Mouse (Mus musculus): ENCODE results near the gene Gm609. TPM values are rescaled to one million over a fixed set of nuclear protein-coding genes. Genes with fewer than 3 reads are reported as not detected.

Gm609 gene
- polyA plus RNA-seq, 1 experiment = not detected

GRCm38 (mm10) chr16:45399411-45399810, 93.4 kb downstream of the Gm609 start:
- Histone ChIP-seq H3K4me3 (replicated peaks) (no peak overlapping the region), H3K4me1 (no peaks in the 10 kb centered on the region), H3K36me3 (replicated peaks; ENCODE audit: low read length) (no peaks in the 10 kb centered on the region), H3K27me3 (replicated peaks) (no peaks in the 10 kb centered on the region), H3K9me3 (no peaks in the 10 kb centered on the region)
- TF ChIP-seq GATA1 (IDR thresholded peaks at IDR 0.05; ENCODE audit: borderline replicate concordance, low read length) = no peak
- no peak for TF ChIP-seq FLI1 (IDR thresholded peaks at IDR 0.05; ENCODE audit: low read length)

- H3K4me1 ChIP-seq = no peaks in the 10 kb centered on the region
- TF ChIP-seq GATA1 (IDR thresholded peaks at IDR 0.05; ENCODE audit: borderline replicate concordance, low read length) (no peak), FLI1 (IDR thresholded peaks at IDR 0.05; ENCODE audit: low read length) (no peak)
- H3K36me3 ChIP-seq (replicated peaks; ENCODE audit: low read length) = no peaks in the 10 kb centered on the region
- no peak overlapping the region for H3K4me3 ChIP-seq (replicated peaks)
- H3K9me3 ChIP-seq = no peaks in the 10 kb centered on the region
- H3K27me3 ChIP-seq (replicated peaks) = no peaks in the 10 kb centered on the region
Measured at GRCm38 (mm10) chr16:45397440-45397839, 95.3 kb downstream of the Gm609 start.

GRCm38 (mm10) chr16:45392246-45392645, 100.5 kb downstream of the Gm609 start:
- H3K4me3 ChIP-seq (replicated peaks) = no peak overlapping the region
- no peaks in the 10 kb centered on the region for H3K9me3 ChIP-seq
- no peaks in the 10 kb centered on the region for H3K4me1 ChIP-seq
- no peaks in the 10 kb centered on the region for H3K36me3 ChIP-seq (replicated peaks; ENCODE audit: low read length)
- TF ChIP-seq GATA1 (IDR thresholded peaks at IDR 0.05; ENCODE audit: borderline replicate concordance, low read length) = no peak
- no peak for TF ChIP-seq FLI1 (IDR thresholded peaks at IDR 0.05; ENCODE audit: low read length)
- no peaks in the 10 kb centered on the region for H3K27me3 ChIP-seq (replicated peaks)

GRCm38 (mm10) chr16:45391680-45392079, 101.1 kb downstream of the Gm609 start:
- Histone ChIP-seq H3K4me3 (replicated peaks) (no peak overlapping the region), H3K27me3 (replicated peaks) (no peaks in the 10 kb centered on the region), H3K36me3 (replicated peaks; ENCODE audit: low read length) (no peaks in the 10 kb centered on the region), H3K9me3 (no peaks in the 10 kb centered on the region), H3K4me1 (no peaks in the 10 kb centered on the region)
- TF ChIP-seq GATA1 (IDR thresholded peaks at IDR 0.05; ENCODE audit: borderline replicate concordance, low read length) (no peak), FLI1 (IDR thresholded peaks at IDR 0.05; ENCODE audit: low read length) (no peak)

DNA sequence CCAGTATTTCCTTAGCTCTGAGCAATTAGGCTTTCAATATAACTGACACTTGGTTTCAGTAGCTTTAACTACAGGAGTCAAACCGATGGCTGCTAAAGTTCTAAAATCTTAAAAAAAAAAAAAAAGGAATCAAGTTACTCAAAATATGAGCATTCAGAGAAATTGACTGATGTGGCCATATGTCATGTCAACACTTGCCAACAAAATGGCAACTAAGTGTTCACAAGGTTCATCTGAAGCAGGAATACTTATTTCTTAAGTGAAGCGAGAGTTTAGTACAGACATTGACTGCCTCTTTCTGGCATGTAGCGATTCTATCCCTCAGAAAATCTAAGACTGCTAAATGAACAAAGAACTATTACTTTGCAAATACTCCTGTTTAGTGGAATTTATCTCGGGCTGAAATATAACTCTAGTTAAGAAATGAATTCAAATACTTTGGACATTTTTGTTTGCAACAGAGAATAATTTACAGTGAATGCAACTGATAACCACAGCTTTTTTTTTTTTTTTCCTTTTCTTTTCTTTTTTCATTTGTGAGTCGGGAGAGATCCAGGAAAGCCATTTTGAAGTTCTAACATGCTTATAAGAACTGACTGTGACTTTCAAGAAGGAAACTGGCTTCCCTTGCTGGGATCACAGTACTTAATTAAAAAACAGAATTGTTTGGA, 102.3 kb downstream of the Gm609 start:
- H3K4me1 ChIP-seq = no peaks in the 10 kb centered on the region
- H3K27me3 ChIP-seq (replicated peaks) = no peaks in the 10 kb centered on the region
- H3K4me3 ChIP-seq (replicated peaks) = no peak overlapping the region
- no peaks in the 10 kb centered on the region for H3K36me3 ChIP-seq (replicated peaks; ENCODE audit: low read length)
- TF ChIP-seq GATA1 (IDR thresholded peaks at IDR 0.05; ENCODE audit: borderline replicate concordance, low read length) (no peak), FLI1 (IDR thresholded peaks at IDR 0.05; ENCODE audit: low read length) (no peak)
- no peaks in the 10 kb centered on the region for H3K9me3 ChIP-seq

DNA sequence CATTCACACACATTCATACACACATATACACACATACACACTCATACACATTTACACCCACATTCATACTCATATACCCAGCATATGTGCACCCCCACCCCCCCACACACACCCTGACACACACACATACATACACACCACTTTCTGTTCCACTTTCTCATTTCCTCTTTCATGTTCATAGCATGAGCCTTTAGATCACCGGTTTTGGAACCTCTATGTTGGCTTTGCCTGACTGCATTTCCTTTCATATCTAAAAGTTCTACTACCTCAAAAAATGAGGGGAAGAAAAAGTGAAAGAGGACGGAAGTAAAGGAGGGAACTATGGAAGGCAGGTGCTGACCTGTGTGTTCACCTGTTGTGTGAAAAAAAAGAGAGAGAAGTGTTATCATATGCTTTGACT, 102.9 kb downstream of the Gm609 start:
- H3K9me3 ChIP-seq = no peaks in the 10 kb centered on the region
- TF ChIP-seq FLI1 (IDR thresholded peaks at IDR 0.05; ENCODE audit: low read length) = no peak
- no peak for TF ChIP-seq GATA1 (IDR thresholded peaks at IDR 0.05; ENCODE audit: borderline replicate concordance, low read length)
- H3K4me3 ChIP-seq (replicated peaks) = no peak overlapping the region
- H3K36me3 ChIP-seq (replicated peaks; ENCODE audit: low read length) = no peaks in the 10 kb centered on the region
- no peaks in the 10 kb centered on the region for H3K27me3 ChIP-seq (replicated peaks)
- no peaks in the 10 kb centered on the region for H3K4me1 ChIP-seq

DNA sequence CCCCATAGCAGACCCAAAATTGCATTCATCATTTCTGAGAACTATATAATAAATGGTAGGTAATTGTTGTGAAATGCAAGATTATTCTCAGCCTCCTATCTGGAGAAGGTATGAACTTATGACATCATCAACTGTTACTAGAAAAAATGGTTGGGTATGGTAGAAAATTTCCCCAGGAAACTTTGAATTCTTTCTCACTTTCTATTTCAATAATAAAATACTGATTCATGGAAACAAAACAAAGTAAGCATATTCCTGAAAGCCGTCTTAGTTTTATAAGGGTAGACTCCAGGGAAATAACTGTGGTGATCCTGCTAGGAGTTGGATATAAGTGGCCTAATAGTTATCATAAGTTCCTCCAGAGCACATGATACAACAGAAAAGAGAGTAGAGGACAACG, 103.7 kb downstream of the Gm609 start:
- Histone ChIP-seq H3K9me3 (no peaks in the 10 kb centered on the region), H3K4me3 (replicated peaks) (no peak overlapping the region), H3K36me3 (replicated peaks; ENCODE audit: low read length) (no peaks in the 10 kb centered on the region), H3K4me1 (no peaks in the 10 kb centered on the region), H3K27me3 (replicated peaks) (no peaks in the 10 kb centered on the region)
- no peak for TF ChIP-seq FLI1 (IDR thresholded peaks at IDR 0.05; ENCODE audit: low read length)
- TF ChIP-seq GATA1 (IDR thresholded peaks at IDR 0.05; ENCODE audit: borderline replicate concordance, low read length) = no peak

DNA sequence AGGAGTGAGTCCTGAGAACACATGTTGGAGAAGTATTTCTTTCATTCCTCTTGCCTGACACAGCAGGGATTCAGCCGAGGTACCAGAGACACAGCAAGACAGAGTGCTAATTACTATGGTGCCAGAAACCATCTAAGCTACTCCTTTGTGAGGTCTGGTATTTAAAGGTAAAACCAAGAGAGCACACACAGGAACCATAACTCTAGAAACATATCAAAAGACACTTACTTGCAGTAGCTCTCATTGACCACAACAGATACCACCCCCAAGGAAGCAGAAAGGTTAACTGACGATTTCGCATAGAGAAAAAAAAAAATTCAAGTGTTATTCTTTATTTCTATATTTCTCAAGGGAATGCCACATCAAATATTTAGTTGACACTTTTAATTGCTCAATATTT, 111.0 kb downstream of the Gm609 start:
- TF ChIP-seq GATA1 (IDR thresholded peaks at IDR 0.05; ENCODE audit: borderline replicate concordance, low read length) = no peak
- 0 out of 2 replicates have a peak, but pooled peaks cover 6% of the 10 kb centered on the region for H3K4me1 ChIP-seq
- H3K27me3 ChIP-seq (replicated peaks) = no peaks in the 10 kb centered on the region
- no peak overlapping the region for H3K4me3 ChIP-seq (replicated peaks)
- no peaks in the 10 kb centered on the region for H3K9me3 ChIP-seq
- no peaks in the 10 kb centered on the region for H3K36me3 ChIP-seq (replicated peaks; ENCODE audit: low read length)

DNA sequence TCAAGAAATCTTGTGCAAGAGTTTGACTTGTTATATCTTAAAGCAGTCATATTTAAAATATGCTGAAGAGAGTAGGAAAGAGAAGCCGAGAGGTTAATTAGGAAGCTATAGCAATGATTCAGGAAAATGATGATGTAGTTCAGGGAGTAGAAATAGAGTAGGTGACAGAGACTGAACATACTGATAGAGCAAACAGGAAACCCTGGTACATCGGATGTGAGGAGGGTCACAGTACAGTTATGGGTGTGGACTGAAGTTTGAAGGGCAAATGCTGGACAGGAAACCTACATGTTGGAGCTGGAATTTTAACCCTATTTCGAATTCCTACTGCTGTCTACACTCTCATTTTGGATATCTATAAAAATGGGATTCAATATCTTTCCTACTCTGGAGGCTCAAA, 113.8 kb downstream of the Gm609 start:
- TF ChIP-seq FLI1 (IDR thresholded peaks at IDR 0.05; ENCODE audit: low read length) (no peak), GATA1 (IDR thresholded peaks at IDR 0.05; ENCODE audit: borderline replicate concordance, low read length) (no peak)
- Histone ChIP-seq H3K4me1 (0 out of 2 replicates have a peak, but pooled peaks cover 6% of the 10 kb centered on the region), H3K36me3 (replicated peaks; ENCODE audit: low read length) (no peaks in the 10 kb centered on the region), H3K27me3 (replicated peaks) (no peaks in the 10 kb centered on the region), H3K9me3 (no peaks in the 10 kb centered on the region), H3K4me3 (replicated peaks) (no peak overlapping the region)

DNA sequence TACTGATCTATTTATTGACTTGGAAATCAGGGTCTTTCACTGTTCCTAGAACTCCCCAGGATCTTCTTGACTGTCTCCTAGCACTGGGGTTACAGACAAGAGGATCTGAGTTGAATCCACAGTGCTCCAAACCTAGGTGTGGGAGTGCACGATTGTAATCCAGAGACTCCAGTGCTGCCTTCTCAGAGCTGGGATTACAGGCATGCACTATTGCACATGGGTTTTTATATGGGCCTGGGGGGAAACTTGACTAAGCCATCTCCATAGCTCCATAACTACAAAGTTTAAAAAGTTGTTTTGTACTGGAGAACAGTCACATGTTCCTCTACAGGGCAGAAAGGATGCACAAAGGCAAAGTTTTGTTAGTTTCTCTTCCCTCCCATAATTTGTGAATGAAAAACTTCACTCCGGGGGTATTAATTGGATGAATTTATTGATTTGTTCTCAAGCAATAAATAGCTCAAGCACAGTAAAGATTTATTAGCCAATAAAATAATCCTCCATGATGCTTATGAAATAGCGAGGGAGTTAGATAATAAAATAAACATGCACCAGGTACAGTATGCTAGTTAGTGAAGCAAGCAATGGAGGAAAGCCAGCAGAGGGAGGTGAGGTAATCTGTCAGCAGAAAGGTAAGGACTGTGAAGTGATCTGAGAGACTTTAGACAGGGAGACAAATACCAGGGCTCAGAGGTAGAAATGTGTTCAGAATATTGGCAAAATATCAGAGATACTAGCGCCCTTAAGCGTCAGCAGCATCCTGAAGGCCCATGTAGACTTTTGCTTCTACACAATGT, 114.4 kb downstream of the Gm609 start:
- 0 out of 2 replicates have a peak, but pooled peaks cover 6% of the 10 kb centered on the region for H3K4me1 ChIP-seq
- no peaks in the 10 kb centered on the region for H3K36me3 ChIP-seq (replicated peaks; ENCODE audit: low read length)
- H3K4me3 ChIP-seq (replicated peaks) = no peak overlapping the region
- H3K9me3 ChIP-seq = no peaks in the 10 kb centered on the region
- no peaks in the 10 kb centered on the region for H3K27me3 ChIP-seq (replicated peaks)
- TF ChIP-seq FLI1 (IDR thresholded peaks at IDR 0.05; ENCODE audit: low read length) = no peak
- TF ChIP-seq GATA1 (IDR thresholded peaks at IDR 0.05; ENCODE audit: borderline replicate concordance, low read length) = no peak

Measured in megakaryocyte, embryonic 14.5 days (primary cell).